Mouse (Mus musculus): Measurements from ENCODE around the gene 2310061I04Rik. TPM values are rescaled to one million over a fixed set of nuclear protein-coding genes. Genes with fewer than 3 reads are reported as not detected.

2310061I04Rik gene
- polyA plus RNA-seq, 1 experiment from 2014 or later, result 36.6 TPM

DNA sequence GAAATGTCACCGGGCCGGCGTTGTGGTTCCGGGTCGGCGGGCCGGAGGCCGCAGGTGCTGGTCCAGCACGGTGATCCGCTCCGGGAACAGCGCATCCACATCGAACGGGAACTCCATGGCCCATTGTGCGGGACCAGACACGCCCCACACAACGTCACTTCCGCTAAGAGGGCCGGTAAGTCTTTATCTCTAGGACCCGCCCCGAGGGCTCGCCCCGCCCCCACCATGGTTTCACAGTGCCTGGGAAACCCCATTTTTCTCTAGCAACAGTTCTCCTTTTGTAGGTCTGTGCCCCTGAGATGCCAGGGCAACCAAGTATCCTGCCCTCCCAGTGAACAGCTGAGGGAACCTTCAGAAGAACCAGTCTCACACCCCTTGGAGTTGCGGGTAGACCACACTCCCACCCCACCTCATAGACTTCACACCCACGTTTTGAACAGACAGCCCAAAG lies 12.7 kb upstream of the 2310061I04Rik start, which contains the start of gene Atat1:
Atat1 (minus strand) TSS at position 157 of the 451 bp plus-strand sequence.
- 0 out of 2 replicates have a peak, but pooled peaks cover 19% of the 10 kb centered on the region for H3K36me3 ChIP-seq (ENCODE audit: insufficient read depth, low read length)

DNA sequence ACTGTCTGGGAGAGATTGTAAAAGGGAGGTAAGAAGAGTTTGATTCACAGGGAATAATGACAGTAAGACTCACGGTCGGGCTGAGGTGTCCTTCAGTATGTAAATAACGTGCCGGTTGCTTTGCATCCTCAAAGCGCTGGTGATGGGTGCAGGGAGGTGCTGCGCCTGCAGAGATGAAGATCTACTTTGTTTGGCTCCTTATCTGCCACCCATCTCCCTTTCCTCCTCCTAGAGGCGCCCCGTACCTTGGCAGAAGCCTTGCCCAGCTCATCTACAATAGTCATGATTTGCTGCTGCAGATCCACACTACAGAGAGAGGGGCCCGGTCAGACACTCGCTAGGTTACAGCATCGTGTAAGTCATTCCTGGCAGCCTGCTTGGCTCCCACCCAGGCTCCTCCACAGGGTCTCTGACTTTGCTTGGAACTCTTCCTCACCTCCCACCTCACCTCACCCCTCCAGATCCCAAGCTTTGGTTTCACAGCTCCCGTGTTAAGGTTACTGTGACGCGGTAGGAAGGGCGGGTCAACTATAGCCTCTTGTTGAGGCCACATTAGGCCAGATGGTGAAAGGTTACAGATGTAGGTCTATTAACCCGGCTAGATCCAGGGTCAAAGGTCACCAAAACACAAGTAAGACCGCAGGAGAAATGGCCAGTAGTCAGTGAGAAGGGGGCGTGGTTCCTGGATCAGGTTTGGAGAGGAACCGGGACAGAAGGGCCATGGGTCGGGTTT lies 12.1 kb upstream of the 2310061I04Rik start:
- Histone ChIP-seq H3K9me3 (replicated peaks; ENCODE audit: low read length) (no peaks in the 10 kb centered on the region), H3K4me1 (replicated peaks; ENCODE audit: insufficient read depth, low read length) (peaks cover 8% of the 10 kb centered on the region; the same call in 1 of the 2 replicates), H3K36me3 (ENCODE audit: insufficient read depth, low read length) (peaks cover 19% of the 10 kb centered on the region; the same call in 1 of the 2 replicates), H3K4me2 (ENCODE audit: low read length) (peak overlapping the region; percentile 88), H3K27me3 (ENCODE audit: insufficient read depth, low read length) (no peaks in the 10 kb centered on the region), H3K4me3 (replicated peaks; ENCODE audit: low read depth, low read length) (peak overlapping the region; percentile 65), H3K27ac (peak overlapping the region; percentile 38), H3K9ac (ENCODE audit: low read depth, low read length) (peak overlapping the region; percentile 68)
- ATAC-seq (replicated peaks; ENCODE audit: low FRiP score, low read depth), result peak; percentile 5; the same call in 1 of the 2 replicates
- DNase-seq (ENCODE audit: low spot score), result no peak
- no peak for TF ChIP-seq CTCF (IDR thresholded peaks at IDR 0.05; ENCODE audit: low read depth)
- 16% methylated on average over 20 of the region's 20 CpGs for WGBS

More for the DNA sequence above, 12.7 kb upstream of the 2310061I04Rik start, which contains the start of gene Atat1:
- Histone ChIP-seq H3K9me3 (replicated peaks; ENCODE audit: low read length) (no peaks in the 10 kb centered on the region), H3K4me2 (ENCODE audit: low read length) (peak within 1 kb of the TSS; percentile 88), H3K4me3 (replicated peaks; ENCODE audit: low read depth, low read length) (peak within 1 kb of the TSS; percentile 65), H3K27ac (peak within 1 kb of the TSS; percentile 38), H3K4me1 (replicated peaks; ENCODE audit: insufficient read depth, low read length) (peaks cover 8% of the 10 kb centered on the region; the same call in 1 of the 2 replicates), H3K9ac (ENCODE audit: low read depth, low read length) (peak within 1 kb of the TSS; percentile 68), H3K27me3 (ENCODE audit: insufficient read depth, low read length) (no peaks in the 10 kb centered on the region)
- DNase-seq (ENCODE audit: low spot score) (peak; percentile 96), ATAC-seq (replicated peaks; ENCODE audit: low FRiP score, low read depth) (peak; percentile 90)
- WGBS, result 7% methylated on average over 25 of the region's 25 CpGs
- TF ChIP-seq CTCF (IDR thresholded peaks at IDR 0.05; ENCODE audit: low read depth), result no peak

DNA sequence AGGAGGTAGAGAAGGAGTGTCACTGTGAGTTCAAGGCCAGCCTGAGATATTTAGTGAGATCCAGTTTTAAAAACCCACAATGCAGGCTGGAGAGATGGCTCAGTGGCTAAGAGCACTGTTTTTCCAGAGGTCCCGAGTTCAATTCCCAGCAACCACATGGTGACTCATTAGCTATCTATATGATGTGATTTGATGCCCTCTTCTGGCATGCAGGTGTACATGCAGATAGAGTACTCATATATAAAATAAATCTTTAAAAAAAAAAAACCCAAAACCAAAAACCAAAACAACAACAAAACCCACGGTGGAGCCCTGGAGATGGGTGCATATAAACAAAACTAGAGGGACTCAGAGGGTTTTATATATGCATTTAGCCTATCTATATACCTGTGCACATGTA lies 10.4 kb upstream of the 2310061I04Rik start:
- H3K4me2 ChIP-seq (ENCODE audit: low read length), result no peak overlapping the region
- H3K27me3 ChIP-seq (ENCODE audit: insufficient read depth, low read length), result no peaks in the 10 kb centered on the region
- no peak overlapping the region for H3K4me3 ChIP-seq (replicated peaks; ENCODE audit: low read depth, low read length)
- no peaks in the 10 kb centered on the region for H3K9me3 ChIP-seq (replicated peaks; ENCODE audit: low read length)
- H3K4me1 ChIP-seq (replicated peaks; ENCODE audit: insufficient read depth, low read length), result peaks cover 8% of the 10 kb centered on the region; the same call in 1 of the 2 replicates
- TF ChIP-seq CTCF (IDR thresholded peaks at IDR 0.05; ENCODE audit: low read depth), result peak; percentile 47; the same call in 1 of the 2 replicates
- peaks cover 16% of the 10 kb centered on the region; the same call in 1 of the 2 replicates for H3K36me3 ChIP-seq (ENCODE audit: insufficient read depth, low read length)
- 80% methylated on average over 2 of the region's 2 CpGs for WGBS
- no peak for DNase-seq (ENCODE audit: low spot score)
- H3K27ac ChIP-seq, result no peak overlapping the region
- no peak for ATAC-seq (replicated peaks; ENCODE audit: low FRiP score, low read depth)
- no peak overlapping the region for H3K9ac ChIP-seq (ENCODE audit: low read depth, low read length)

DNA sequence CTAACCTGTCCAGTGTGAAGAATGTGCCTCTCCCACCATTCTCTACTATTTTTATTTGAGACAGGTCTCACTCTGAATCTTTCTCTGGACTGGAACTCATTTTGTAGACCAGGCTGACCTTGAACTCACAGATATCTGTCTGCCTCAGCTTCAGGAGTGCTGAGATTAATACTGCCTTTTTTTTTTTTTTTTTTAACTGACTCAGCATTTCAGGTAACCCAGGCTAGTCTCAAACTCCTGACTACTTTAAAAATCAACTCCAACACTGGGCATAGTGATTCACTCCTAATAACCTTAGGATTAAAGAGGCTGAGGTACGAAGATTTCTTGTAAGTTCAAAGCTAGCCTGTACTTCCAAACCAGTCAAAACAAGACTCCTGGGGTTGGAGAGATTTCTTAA lies 8.4 kb upstream of the 2310061I04Rik start:
- peaks cover 8% of the 10 kb centered on the region; the same call in 1 of the 2 replicates for H3K4me1 ChIP-seq (replicated peaks; ENCODE audit: insufficient read depth, low read length)
- H3K36me3 ChIP-seq (ENCODE audit: insufficient read depth, low read length), result peaks cover 11% of the 10 kb centered on the region; the same call in 1 of the 2 replicates
- no peaks in the 10 kb centered on the region for H3K27me3 ChIP-seq (ENCODE audit: insufficient read depth, low read length)
- no peak overlapping the region for H3K4me2 ChIP-seq (ENCODE audit: low read length)
- no peak overlapping the region for H3K4me3 ChIP-seq (replicated peaks; ENCODE audit: low read depth, low read length)
- 97% methylated on average over 1 of the region's 1 CpGs for WGBS
- ATAC-seq (replicated peaks; ENCODE audit: low FRiP score, low read depth) (no peak), DNase-seq (ENCODE audit: low spot score) (no peak)
- H3K27ac ChIP-seq, result no peak overlapping the region
- no peak overlapping the region for H3K9ac ChIP-seq (ENCODE audit: low read depth, low read length)
- no peak for TF ChIP-seq CTCF (IDR thresholded peaks at IDR 0.05; ENCODE audit: low read depth)
- no peaks in the 10 kb centered on the region for H3K9me3 ChIP-seq (replicated peaks; ENCODE audit: low read length)

DNA sequence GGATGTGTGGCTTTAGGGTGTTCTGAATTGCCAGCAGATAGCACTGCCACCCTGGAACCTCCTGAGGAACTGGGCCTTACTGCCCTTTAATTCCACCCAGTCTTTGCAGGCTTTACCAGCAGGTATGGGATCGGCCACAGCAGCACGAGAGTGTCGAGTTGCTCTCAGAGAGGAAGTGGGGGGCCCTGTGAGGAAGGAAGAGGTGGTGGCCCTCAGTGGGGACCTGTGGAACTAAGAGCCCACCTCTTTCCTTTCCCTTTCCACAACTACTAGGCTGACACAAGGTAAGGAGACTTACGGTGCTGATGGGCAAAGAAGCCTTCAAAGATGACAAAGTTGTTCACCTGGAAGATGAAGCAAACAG lies 6.7 kb upstream of the 2310061I04Rik start:
- Histone ChIP-seq H3K4me1 (replicated peaks; ENCODE audit: insufficient read depth, low read length) (peaks cover 2% of the 10 kb centered on the region; the same call in 1 of the 2 replicates), H3K27me3 (ENCODE audit: insufficient read depth, low read length) (no peaks in the 10 kb centered on the region), H3K36me3 (ENCODE audit: insufficient read depth, low read length) (peaks cover 19% of the 10 kb centered on the region), H3K9me3 (replicated peaks; ENCODE audit: low read length) (no peaks in the 10 kb centered on the region), H3K4me3 (replicated peaks; ENCODE audit: low read depth, low read length) (no peak overlapping the region), H3K4me2 (ENCODE audit: low read length) (no peak overlapping the region), H3K9ac (ENCODE audit: low read depth, low read length) (no peak overlapping the region), H3K27ac (no peak overlapping the region)
- TF ChIP-seq CTCF (IDR thresholded peaks at IDR 0.05; ENCODE audit: low read depth), result no peak
- DNase-seq (ENCODE audit: low spot score) (no peak), ATAC-seq (replicated peaks; ENCODE audit: low FRiP score, low read depth) (no peak)
- 57% methylated on average over 4 of the region's 4 CpGs for WGBS

DNA sequence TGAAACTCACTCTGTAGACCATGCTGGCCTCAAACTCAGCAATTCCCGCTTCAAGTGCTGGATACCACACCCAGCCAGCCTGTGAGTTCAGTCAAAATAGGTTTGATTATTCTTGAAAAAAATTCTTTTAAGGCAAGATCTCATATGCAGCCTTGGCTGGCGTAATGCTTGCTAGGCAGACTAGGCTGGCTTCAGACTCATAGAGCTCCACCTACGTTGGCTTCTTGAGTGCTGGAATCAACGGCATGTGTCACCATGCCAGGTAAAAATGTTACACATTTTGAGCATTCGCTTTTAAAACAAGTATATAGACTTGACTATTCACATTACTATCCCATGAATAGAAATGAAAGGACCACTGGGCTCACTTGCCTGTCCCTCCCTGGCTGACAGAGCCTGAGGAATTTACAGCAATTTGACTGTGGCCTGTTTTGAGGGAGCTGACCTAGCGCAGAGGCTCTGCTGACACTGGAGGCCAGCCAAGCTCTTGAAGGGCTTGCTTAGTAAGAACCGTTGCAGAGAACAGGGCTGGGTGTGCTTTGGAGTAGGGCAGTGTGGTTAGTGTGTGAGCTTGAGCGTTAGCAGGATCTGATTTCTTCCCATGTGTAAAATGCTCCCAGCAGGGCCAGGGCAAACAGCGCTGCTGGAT lies 6.2 kb upstream of the 2310061I04Rik start:
- no peak for ATAC-seq (replicated peaks; ENCODE audit: low FRiP score, low read depth)
- Histone ChIP-seq H3K36me3 (ENCODE audit: insufficient read depth, low read length) (peaks cover 19% of the 10 kb centered on the region), H3K4me1 (replicated peaks; ENCODE audit: insufficient read depth, low read length) (no peaks in the 10 kb centered on the region), H3K4me3 (replicated peaks; ENCODE audit: low read depth, low read length) (no peak overlapping the region), H3K9me3 (replicated peaks; ENCODE audit: low read length) (no peaks in the 10 kb centered on the region), H3K4me2 (ENCODE audit: low read length) (no peak overlapping the region), H3K27me3 (ENCODE audit: insufficient read depth, low read length) (no peaks in the 10 kb centered on the region), H3K27ac (no peak overlapping the region), H3K9ac (ENCODE audit: low read depth, low read length) (no peak overlapping the region)
- WGBS, result 72% methylated on average over 9 of the region's 9 CpGs
- no peak for TF ChIP-seq CTCF (IDR thresholded peaks at IDR 0.05; ENCODE audit: low read depth)
- peak; percentile 50 for DNase-seq (ENCODE audit: low spot score)

Measured in kidney, postnatal 0 days (tissue).